Comparison of ENCODE assay signal across 8 mouse cellular contexts in genomic region chr10:80575925-80576324, GRCm38 (mm10). TPM values are rescaled to one million over a fixed set of nuclear protein-coding genes. Genes with fewer than 3 reads are reported as not detected.
DNase-seq lines count a peak whose midpoint lies in the region; ATAC-seq and TF ChIP-seq lines count a peak whose summit lies in the region.

No protein-coding gene starts in this region.

- ATAC-seq in limb, embryonic 14.5 days (ENCODE audit: low FRiP score, low read depth): no peak
- ATAC-seq in stomach, postnatal 0 days (ENCODE audit: low FRiP score, low TSS enrichment): no peak

- H3K79me2 ChIP-seq in heart, adult 2 months (replicated peaks; ENCODE audit: control insufficient read depth, insufficient read depth, low read length): peaks cover 2% of the 10 kb centered on the region; the same call in 1 of the 2 replicates

- intact Hi-C loops in heart, adult 2 months (cut with DNase I): loop anchor here (2.0 kb wide), 1 partner anchor 47 kb away; the partner anchor contains the start of gene Csnk1g2

- no peak for DNase-seq in heart, adult 2 months
- no peak for DNase-seq in heart, adult 11 months
- peak; percentile 30 to 39 for DNase-seq in spleen, postnatal 10 days (ENCODE audit: low spot score in 2 of 2)
- DNase-seq in spleen, postnatal 14 days (ENCODE audit: low spot score in 2 of 2): no peak
- DNase-seq in limb, embryonic 14.5 days (ENCODE audit: low spot score): no peak
- DNase-seq in stomach, postnatal 0 days (ENCODE audit: low spot score): no peak
- DNase-seq in cerebellum, postnatal 36 days: no peak
- DNase-seq in retina, postnatal 1 day: no peak

- peak overlapping the region; percentile 91 for H3K4me2 ChIP-seq in limb, embryonic 14.5 days (replicated peaks; ENCODE audit: low read depth, low read length, severe bottlenecking)
- H3K4me2 ChIP-seq in stomach, postnatal 0 days (replicated peaks; ENCODE audit: low read depth): peak overlapping the region; percentile 92

- H3K4me1 ChIP-seq in heart, adult 2 months (ENCODE audit: control insufficient read depth, insufficient read depth, low read length): peaks cover 7% of the 10 kb centered on the region
- H3K4me1 ChIP-seq in limb, embryonic 14.5 days (ENCODE audit: control insufficient read depth, insufficient read depth, low read length): peaks cover 44% of the 10 kb centered on the region
- H3K4me1 ChIP-seq in stomach, postnatal 0 days (replicated peaks; ENCODE audit: control insufficient read depth, insufficient read depth): peaks cover 12% of the 10 kb centered on the region

- H3K9ac ChIP-seq in heart, adult 2 months (ENCODE audit: low read depth, low read length): peak overlapping the region; percentile 47; the same call in 1 of the 2 replicates
- H3K9ac ChIP-seq in limb, embryonic 14.5 days (ENCODE audit: low read depth, low read length, severe bottlenecking): peak overlapping the region; percentile 76
- peak overlapping the region; percentile 75 for H3K9ac ChIP-seq in stomach, postnatal 0 days (ENCODE audit: low read length)

- no peak overlapping the region for H3K27ac ChIP-seq in heart, adult 2 months
- no peak overlapping the region for H3K27ac ChIP-seq in limb, embryonic 14.5 days (replicated peaks; ENCODE audit: low read depth, low read length)
- no peak overlapping the region for H3K27ac ChIP-seq in stomach, postnatal 0 days (replicated peaks)

- H3K27me3 ChIP-seq in heart, adult 2 months (ENCODE audit: control insufficient read depth, insufficient read depth, low read length): no peaks in the 10 kb centered on the region
- no peaks in the 10 kb centered on the region for H3K27me3 ChIP-seq in limb, embryonic 14.5 days (ENCODE audit: control insufficient read depth, insufficient read depth, low read length)
- no peaks in the 10 kb centered on the region for H3K27me3 ChIP-seq in stomach, postnatal 0 days (ENCODE audit: control insufficient read depth, insufficient read depth, low read length)

- no peak for TF ChIP-seq CTCF in heart, adult 2 months (IDR thresholded peaks at IDR 0.05)
- TF ChIP-seq CTCF in stomach, postnatal 0 days (IDR thresholded peaks at IDR 0.05; ENCODE audit: low read depth): no peak

- no peaks in the 10 kb centered on the region for H3K9me3 ChIP-seq in limb, embryonic 14.5 days (ENCODE audit: control insufficient read depth, low read length)
- no peaks in the 10 kb centered on the region for H3K9me3 ChIP-seq in stomach, postnatal 0 days (ENCODE audit: control insufficient read depth, low read length)

- TF ChIP-seq POLR2A in heart, adult 2 months (IDR thresholded peaks at IDR 0.05; ENCODE audit: insufficient read depth, low read depth, low read length): no peak
- TF ChIP-seq POLR2A in limb, embryonic 14.5 days (IDR thresholded peaks at IDR 0.05; ENCODE audit: borderline replicate concordance, extremely low read depth, insufficient read depth, insufficient read length): no peak

- H3K4me3 ChIP-seq in heart, adult 2 months: peak overlapping the region; percentile 84
- peak overlapping the region; percentile 86 for H3K4me3 ChIP-seq in limb, embryonic 14.5 days (replicated peaks; ENCODE audit: low read length)
- H3K4me3 ChIP-seq in stomach, postnatal 0 days (ENCODE audit: low read depth, low read length): peak overlapping the region; percentile 75

- no peak for TF ChIP-seq EP300 in heart, adult 2 months (IDR thresholded peaks at IDR 0.05; ENCODE audit: insufficient read depth, low read depth, low read length)
- no peak for TF ChIP-seq EP300 in stomach, postnatal 0 days (optimal IDR thresholded peaks at IDR 0.05)

- no peaks in the 10 kb centered on the region for H3K36me3 ChIP-seq in heart, adult 2 months (ENCODE audit: control insufficient read depth, insufficient read depth, low read length)
- H3K36me3 ChIP-seq in limb, embryonic 14.5 days (ENCODE audit: control insufficient read depth, insufficient read depth, low read length): no peaks in the 10 kb centered on the region
- no peaks in the 10 kb centered on the region for H3K36me3 ChIP-seq in stomach, postnatal 0 days (ENCODE audit: control insufficient read depth, insufficient read depth, low read length)

- 21% methylated on average over 17 of the region's 17 CpGs for WGBS in heart, adult 2 months
- 17% methylated on average over 17 of the region's 17 CpGs for WGBS in limb, embryonic 14.5 days
- 7% methylated on average over 17 of the region's 17 CpGs for WGBS in stomach, postnatal 0 days

RNA-seq across cellular contexts. Expression of gene Klf16, which starts 1.2 kb away (rescaled TPM):
- total RNA-seq in heart, adult 2 months (2021): 1 to 10 TPM; 4.0 to 4.4 TPM
- polyA plus RNA-seq in heart, adult 2 months (2012; rRNA removed): 3.6 and 5.5 TPM in 2 replicates
- 18.9 and 26.9 TPM in 2 replicates for polyA plus RNA-seq in limb, embryonic 14.5 days (2012; rRNA removed)
- polyA plus RNA-seq in limb, embryonic 14.5 days (2014; fragmentation: Nextera tagmentation; extraction: Ambion mirVana): 11.0 and 11.5 TPM in 2 replicates
- 8.3 and 8.4 TPM in 2 replicates for polyA plus RNA-seq in stomach, postnatal 0 days (2015; fragmentation: Nextera tagmentation; extraction: Ambion mirVana)

RNA-seq across cellular contexts. Expression of gene Abhd17a, which starts 14.2 kb away (rescaled TPM):
- total RNA-seq in heart, adult 2 months (2021): 10 to 100 TPM; 40.2 to 46.9 TPM
- 67.3 and 80.0 TPM in 2 replicates for polyA plus RNA-seq in heart, adult 2 months (2012; rRNA removed)
- polyA plus RNA-seq in limb, embryonic 14.5 days (2012; rRNA removed): 116 and 173 TPM in 2 replicates
- 129 and 132 TPM in 2 replicates for polyA plus RNA-seq in limb, embryonic 14.5 days (2014; fragmentation: Nextera tagmentation; extraction: Ambion mirVana)
- polyA plus RNA-seq in stomach, postnatal 0 days (2015; fragmentation: Nextera tagmentation; extraction: Ambion mirVana): 92.5 and 103 TPM in 2 replicates

RNA-seq across cellular contexts. Expression of gene Rexo1, which starts 14.6 kb away (rescaled TPM):
- total RNA-seq in heart, adult 2 months (2021): 10 to 100 TPM; 11.6 to 12.3 TPM
- polyA plus RNA-seq in heart, adult 2 months (2012; rRNA removed): 19.5 and 19.8 TPM in 2 replicates
- polyA plus RNA-seq in limb, embryonic 14.5 days (2012; rRNA removed): 56.4 and 79.5 TPM in 2 replicates
- polyA plus RNA-seq in limb, embryonic 14.5 days (2014; fragmentation: Nextera tagmentation; extraction: Ambion mirVana): 27.9 and 32.4 TPM in 2 replicates
- polyA plus RNA-seq in stomach, postnatal 0 days (2015; fragmentation: Nextera tagmentation; extraction: Ambion mirVana): 7.1 and 8.5 TPM in 2 replicates

RNA-seq across cellular contexts. Expression of gene Scamp4, which starts 26.7 kb away (rescaled TPM):
- 10 to 100 TPM; 20.8 to 26.9 TPM for total RNA-seq in heart, adult 2 months (2021)
- 58.9 and 60.5 TPM in 2 replicates for polyA plus RNA-seq in heart, adult 2 months (2012; rRNA removed)
- polyA plus RNA-seq in limb, embryonic 14.5 days (2012; rRNA removed): 83.1 and 107 TPM in 2 replicates
- 91.4 and 104 TPM in 2 replicates for polyA plus RNA-seq in limb, embryonic 14.5 days (2014; fragmentation: Nextera tagmentation; extraction: Ambion mirVana)
- 67.8 and 77.3 TPM in 2 replicates for polyA plus RNA-seq in stomach, postnatal 0 days (2015; fragmentation: Nextera tagmentation; extraction: Ambion mirVana)

RNA-seq across cellular contexts. Expression of gene Adat3, which starts 26.8 kb away (rescaled TPM):
- total RNA-seq in heart, adult 2 months (2021): 1 to 10 TPM in 1 of 2 experiments, under 1 TPM in 1; 0.60 to 1.1 TPM
- polyA plus RNA-seq in heart, adult 2 months (2012; rRNA removed): 1.0 and 2.5 TPM in 2 replicates
- polyA plus RNA-seq in limb, embryonic 14.5 days (2012; rRNA removed): 16.8 and 29.2 TPM in 2 replicates
- polyA plus RNA-seq in limb, embryonic 14.5 days (2014; fragmentation: Nextera tagmentation; extraction: Ambion mirVana): 5.6 and 6.4 TPM in 2 replicates
- 4.1 and 4.3 TPM in 2 replicates for polyA plus RNA-seq in stomach, postnatal 0 days (2015; fragmentation: Nextera tagmentation; extraction: Ambion mirVana)

Comparison
In these comparisons a context has a peak if more than half of its experiments do, and no peak if none do; other contexts are left out.
1. DNase-seq: peak in spleen, postnatal 10 days (2 of 2); none in heart, adult 2 months (0 of 2), heart, adult 11 months (single experiment), spleen, postnatal 14 days (0 of 2), limb, embryonic 14.5 days (single experiment), stomach, postnatal 0 days (single experiment), cerebellum, postnatal 36 days (0 of 2) and retina, postnatal 1 day (single experiment).
2. Peak in every context shown above with its lines, with median percentiles within 50 percentile points of each other: H3K4me3 ChIP-seq and H3K9ac ChIP-seq.